Mouse (Mus musculus): Measurements from ENCODE around the gene Zbed3. TPM values are rescaled to one million over a fixed set of nuclear protein-coding genes. Genes with fewer than 3 reads are reported as not detected.

Gene Zbed3
- total RNA-seq (2021) = 10 to 100 TPM; 17.8 to 19.7 TPM
- long read RNA-seq, experiment 1, transcript Zbed3-201 (2 exons, 1,894 nt) = major isoform, 24 of 25 reads
- long read RNA-seq, experiment 1, partial matches to known transcripts = 0 of 25 reads
- long read RNA-seq, experiment 1, other reads (novel, unspliced or antisense) = 1 of 25 reads
- long read RNA-seq, experiment 2, transcript Zbed3-201 (2 exons, 1,894 nt) = major isoform, 22 of 23 reads
- long read RNA-seq, experiment 2, partial matches to known transcripts = 1 of 23 reads
- long read RNA-seq, experiment 2, other reads (novel, unspliced or antisense) = 0 of 23 reads

DNA sequence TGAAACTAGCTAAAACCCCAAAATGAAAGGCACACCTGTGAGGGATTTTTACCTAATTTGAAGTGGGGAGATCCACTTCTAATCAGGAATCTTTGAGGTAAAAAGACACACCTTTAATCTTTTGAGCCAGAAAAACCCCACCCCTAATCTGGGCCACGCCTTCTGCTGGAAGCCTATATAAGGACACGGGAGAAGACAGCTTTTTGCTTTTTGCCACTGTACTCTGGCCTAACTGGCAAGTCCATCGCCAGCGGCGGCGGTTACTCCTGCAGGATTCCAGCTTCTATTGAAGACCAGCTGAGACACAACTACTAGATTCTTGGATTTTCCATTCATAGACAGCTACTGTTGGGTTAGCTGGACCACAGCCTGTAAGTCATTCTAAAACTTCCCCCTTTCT lies at the start of gene Zbed3:
Gene Zbed3, plus strand, starts transcription at position 213 of the 400 bp plus-strand sequence.
- intact Hi-C loops (cut with DNase I) = no loop called here
- DNase-seq = no peak

DNA sequence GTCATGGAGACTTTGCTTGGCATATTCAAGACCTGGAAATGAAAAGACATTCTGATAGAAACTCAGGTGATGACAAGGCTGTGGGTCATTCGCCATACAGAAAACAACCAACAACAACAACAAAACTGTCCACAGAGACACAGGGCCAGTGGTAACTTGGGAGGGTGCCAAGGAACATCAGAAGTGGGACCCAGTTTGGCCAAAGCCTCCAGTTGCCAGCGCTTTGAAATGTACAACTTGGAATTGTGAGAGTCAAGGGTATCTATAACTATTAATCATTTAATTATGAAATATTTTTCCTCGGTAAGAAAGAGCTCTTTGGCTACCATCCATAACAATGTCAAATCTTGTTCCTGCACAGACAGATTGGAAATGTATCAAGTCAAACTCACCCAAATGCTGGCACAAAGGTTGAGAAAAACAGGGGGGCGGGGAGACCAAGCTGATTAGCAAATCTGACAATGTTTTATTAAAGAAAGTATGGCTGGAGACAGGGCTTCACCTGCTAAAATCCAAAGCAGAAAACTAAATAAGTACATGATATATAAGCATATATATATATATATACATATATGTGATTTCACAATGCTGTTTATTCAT lies 44.9 kb upstream of the Zbed3 start:
- no peak for DNase-seq
- intact Hi-C loops (cut with DNase I) = no loop called here

DNA sequence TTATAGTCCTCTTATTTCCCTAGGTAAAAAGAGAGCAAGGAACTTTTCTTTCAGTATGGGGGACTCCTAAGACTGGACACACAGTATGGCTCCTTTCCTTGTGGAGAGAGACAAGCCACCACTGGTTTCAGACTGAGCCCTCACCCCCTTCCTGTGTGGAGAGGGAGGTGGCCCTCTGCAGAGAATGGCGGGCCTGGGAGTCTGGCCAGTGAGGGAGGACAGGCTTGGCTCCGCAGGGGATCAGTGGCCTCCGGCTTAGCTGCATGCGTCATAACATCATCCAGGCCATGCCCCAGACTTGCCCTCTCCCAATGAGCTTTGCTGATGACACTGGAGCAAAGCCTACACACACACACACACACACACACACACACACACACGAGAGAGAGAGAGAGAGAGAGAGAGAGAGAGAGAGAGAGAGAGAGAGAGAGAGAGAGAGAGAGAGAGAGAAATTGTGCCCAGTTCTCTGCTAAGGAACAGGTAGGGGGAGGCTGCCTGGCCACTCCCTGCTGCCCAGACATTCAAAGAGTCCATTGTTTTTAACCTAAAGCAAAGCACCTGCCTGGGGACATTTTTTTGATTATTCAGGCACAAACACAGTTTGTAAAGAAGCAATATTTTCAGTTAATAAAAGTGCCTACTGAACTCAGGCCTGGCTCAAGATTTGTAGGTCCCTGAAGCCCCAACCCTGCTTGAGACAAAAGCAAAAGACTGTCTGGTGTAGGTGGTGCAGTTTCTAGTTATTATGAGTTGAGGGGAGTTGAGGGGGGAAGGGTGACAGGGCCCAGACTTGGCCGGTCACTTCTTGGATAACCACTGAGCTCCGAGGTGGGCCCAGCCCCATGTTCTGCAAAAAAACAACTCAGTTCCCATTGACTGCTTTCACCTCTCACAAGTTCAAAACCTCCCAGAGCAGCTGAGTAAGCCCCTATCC lies 41.4 kb upstream of the Zbed3 start:
- intact Hi-C loops (cut with DNase I) = no loop called here
- peak; percentile 6 to 20 for DNase-seq

DNA sequence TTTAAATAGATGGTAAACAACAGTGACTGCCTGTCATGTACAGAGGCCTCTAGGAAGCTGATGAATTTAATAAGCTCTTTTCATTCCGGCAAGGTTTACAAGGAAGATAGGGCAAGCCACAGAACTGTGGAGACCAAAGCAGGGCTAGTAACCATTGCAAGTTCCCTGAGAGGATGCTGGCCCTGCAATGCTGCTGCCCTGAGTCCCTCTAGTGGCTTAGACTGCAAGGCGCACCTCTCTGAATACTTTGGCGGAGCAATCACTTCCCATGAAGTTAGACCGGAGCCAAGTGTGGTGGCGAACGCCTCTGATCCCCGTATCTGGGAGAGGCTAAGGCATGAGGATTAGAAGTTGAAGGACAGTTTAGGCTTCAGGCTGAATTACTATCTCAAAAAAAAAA lies 36.4 kb upstream of the Zbed3 start:
- DNase-seq = peak; percentile 64 to 78
- intact Hi-C loops (cut with DNase I) = loop anchor here (5.0 kb wide), 3 partner anchors 220 to 310 kb away; partner anchors contain the start of gene Wdr41

DNA sequence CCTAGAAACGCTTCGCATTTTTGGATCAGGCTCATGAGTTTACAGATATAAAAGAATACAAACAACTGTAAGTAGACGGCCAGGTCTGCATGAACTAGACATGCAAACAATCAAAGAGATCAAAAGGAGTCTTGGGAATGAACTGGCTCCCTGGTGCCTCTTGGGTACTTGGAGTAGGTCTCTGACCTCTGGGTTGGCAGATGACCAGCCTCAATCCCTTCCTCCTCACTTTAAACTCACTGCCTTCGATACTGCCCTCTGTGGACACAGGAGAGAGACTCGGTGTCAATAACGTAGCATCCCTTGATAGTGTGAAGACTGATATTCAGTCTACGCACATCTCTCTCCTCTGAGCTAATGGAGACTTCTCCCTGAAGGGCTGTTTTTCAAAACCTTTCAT lies 35.4 kb upstream of the Zbed3 start:
- no peak for DNase-seq
- intact Hi-C loops (cut with DNase I) = loop anchor here (5.0 kb wide), 3 partner anchors 221 to 311 kb away; partner anchors contain the start of gene Wdr41

DNA sequence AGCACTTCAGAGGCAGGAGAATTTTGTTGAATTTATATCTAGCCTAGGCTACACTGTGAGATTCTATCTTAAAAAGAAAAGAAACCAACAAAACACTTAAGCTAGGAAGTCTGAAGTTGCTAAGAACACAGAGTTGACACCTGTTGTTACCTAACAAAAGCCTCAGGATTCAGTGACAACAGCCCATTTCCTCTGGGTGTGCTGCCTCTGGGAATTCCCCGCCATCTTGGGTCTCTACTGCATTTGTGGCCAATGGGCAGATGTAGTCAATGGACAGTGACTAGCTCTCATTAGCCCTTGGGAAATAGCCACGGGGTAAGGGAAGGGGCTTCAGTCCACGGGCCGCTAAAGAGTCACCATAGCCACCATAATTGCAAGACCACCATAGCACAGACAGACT lies 31.4 kb upstream of the Zbed3 start:
- intact Hi-C loops (cut with DNase I) = no loop called here
- no peak for DNase-seq

DNA sequence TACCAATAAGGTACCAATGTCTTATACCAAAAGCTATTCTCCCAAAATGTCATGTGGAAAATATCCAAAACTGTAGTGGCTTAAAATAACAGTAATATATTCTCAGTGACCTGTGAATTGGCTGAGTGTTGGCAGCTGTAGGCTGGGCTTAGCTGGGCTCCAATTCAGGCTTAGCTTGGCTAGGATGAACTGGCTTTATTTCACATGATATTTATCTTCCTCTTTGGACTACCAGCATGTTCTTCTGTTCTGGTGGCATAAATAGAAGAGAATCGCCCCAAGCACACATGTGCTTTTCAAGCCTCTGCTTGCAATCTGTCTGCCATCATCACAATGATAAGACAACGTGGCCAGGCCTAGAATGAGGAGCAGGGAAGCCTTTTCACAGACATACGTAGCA lies 23.5 kb upstream of the Zbed3 start:
- DNase-seq = no peak
- intact Hi-C loops (cut with DNase I) = no loop called here

DNA sequence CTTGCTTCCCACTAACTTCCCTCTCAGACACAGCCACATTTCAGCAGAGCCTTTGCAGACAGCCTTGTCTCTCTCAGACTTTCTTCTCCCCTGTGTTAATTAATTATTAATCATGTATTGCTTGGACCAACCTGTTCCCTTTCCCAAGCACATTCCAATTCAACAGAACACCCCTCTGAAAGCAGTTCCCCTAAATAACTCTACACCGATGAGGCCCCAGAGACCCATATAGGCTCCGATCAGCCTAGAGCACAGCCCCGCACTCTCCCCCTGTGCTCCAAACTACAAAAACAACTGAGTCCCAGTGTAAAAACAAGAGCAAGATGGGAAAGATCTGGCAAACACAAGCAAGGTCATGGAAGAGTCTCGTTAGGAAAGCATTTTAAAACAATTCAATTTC lies 16.8 kb upstream of the Zbed3 start:
- intact Hi-C loops (cut with DNase I) = no loop called here
- DNase-seq = no peak

DNA sequence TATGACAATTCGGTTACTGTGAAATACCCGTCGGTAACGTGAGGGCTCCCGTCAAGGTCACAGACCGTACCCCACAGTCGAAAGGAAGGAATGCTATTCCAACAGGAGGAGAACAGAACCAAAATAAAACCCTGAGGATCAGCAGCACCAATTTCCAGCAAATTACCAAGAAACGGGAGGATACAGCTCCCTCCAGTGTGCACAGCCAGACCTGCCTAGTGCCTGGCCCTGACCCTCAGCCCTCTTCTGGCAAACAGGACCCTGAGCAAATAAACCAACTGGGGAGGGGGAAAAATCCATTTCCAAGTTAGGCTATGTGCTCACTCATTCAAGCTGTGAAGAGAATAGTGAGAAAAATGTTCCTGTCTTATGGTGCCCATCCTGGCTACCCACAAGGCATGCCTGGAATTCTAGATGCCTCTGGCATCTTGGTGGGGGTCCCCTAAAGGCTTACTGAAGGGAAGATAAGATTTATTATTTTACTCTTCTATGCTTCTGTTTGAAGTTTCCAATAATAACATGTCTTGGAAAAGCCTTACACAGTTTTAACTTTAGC lies 16.2 kb upstream of the Zbed3 start:
- intact Hi-C loops (cut with DNase I) = no loop called here
- no peak for DNase-seq

DNA sequence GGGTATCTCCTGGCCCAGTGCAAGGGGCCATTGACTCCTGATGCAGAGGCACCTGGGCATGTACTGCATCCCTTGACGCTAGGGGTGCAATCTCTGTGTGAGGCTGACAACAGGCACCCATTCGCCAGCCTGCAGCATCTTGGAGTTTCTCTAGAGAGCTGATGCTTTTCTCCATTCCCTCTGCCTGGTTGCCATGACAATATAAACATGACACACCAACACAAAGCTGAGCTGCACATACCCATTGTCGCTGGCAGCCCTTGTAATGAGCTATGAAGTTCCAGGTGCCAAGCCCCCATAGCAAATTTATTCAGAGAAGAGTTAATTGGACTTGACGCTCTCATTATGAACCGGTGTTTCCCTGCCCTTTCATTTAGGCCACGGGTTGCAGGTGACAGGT lies 11.4 kb upstream of the Zbed3 start:
- intact Hi-C loops (cut with DNase I) = no loop called here

DNA sequence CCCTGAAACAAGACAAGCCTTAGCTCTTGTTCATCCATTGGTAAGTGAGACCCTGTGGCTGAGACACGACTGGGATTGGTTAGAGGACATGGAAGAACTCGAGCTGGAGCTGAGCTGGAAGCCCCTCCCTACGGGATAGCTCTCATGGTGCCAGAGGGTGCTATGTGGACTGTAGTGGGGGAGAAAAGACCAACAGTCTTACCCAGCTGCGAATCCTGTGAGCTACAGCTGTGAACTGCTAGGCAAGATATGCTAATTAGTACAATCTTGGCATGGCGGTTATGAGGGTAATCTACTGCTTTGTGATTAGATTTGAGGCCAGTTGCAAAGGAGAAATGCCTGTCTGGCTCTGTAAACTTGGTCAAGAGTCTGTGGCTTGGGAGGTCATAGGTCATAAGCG lies 4.3 kb upstream of the Zbed3 start:
- intact Hi-C loops (cut with DNase I) = no loop called here
- no peak for DNase-seq

More for the DNA sequence above, 11.4 kb upstream of the Zbed3 start:
- DNase-seq = no peak

DNA sequence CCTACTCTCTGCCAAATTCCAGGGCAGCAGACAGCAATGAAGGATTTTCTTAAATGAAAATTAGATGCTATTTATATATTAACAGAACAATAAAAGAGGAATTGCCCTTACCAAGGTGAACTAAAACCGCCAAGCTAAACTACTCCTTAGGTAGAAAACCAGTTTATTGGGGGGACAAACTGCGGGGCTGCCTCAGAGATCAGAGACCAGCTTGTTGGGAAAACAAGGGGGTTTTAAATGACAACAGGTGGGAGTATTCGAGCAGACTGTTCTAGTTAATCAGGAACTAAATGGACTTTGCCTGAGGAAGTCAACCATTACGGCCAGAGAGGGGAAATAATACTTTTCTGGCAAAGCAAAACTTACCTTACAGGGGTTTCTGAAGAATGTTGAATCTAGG lies 3.0 kb upstream of the Zbed3 start:
- DNase-seq = no peak
- intact Hi-C loops (cut with DNase I) = no loop called here

DNA sequence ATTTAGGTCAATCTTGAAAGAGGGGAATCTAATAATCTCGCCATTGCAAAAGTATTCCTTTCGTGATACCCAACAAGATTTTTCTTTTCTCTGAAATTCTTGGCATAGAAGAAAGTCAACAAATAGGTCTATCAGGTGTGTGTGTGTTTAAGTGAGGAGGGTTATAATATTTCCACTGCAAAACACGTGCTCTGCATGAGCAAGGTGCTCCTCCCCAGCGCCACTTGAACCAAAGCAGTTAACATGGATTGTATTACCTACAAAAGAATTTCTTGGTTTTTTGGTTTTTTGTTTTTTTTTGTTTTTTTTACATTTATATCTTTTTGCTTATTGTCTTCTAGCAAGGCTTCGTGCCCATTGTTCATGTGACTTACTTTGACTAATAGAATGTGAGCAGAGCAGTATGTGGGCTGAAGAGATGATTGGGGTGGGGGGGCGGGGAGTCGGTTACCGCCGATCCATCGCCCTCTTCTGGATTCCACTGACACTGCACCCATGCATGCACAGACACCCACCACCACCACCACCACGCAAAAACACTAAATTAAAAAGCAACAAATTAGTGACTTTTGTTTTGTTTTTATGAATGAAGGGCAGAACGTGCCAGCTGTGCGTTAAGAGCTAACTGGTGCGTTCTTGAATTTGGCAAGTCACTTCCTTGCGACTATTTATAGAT lies 676 bp downstream of the Zbed3 start:
- peak; percentile 53 to 75 for DNase-seq
- intact Hi-C loops (cut with DNase I) = loop anchor here (2.0 kb wide), 1 partner anchor 23 kb away; no protein-coding TSS in a partner anchor

DNA sequence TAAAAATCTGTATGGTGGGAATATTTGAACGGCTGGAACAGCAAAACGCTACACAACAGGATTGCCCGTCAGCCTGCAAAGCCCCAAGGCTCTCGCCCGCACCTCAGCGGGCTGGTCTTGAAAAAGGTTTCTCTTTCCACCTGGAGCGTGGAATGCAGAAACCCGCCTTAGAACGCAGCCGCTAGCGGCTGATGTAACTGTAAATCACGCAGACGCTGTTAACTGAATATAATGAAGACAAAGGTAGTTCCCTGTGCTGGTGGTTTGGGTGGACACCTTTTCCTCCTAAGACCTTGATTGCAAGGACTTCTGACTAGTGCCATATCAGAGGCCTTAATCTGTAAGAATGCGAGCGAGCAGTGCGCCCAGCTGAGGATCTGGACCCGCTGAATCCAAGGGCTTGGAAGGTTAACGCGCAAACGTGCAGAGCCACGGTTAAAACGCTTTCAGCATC lies 1.2 kb downstream of the Zbed3 start:
- peak in 1 of 2 experiments; percentile 11 for DNase-seq
- intact Hi-C loops (cut with DNase I) = loop anchor here (2.0 kb wide), 1 partner anchor 22 kb away; no protein-coding TSS in a partner anchor

DNA sequence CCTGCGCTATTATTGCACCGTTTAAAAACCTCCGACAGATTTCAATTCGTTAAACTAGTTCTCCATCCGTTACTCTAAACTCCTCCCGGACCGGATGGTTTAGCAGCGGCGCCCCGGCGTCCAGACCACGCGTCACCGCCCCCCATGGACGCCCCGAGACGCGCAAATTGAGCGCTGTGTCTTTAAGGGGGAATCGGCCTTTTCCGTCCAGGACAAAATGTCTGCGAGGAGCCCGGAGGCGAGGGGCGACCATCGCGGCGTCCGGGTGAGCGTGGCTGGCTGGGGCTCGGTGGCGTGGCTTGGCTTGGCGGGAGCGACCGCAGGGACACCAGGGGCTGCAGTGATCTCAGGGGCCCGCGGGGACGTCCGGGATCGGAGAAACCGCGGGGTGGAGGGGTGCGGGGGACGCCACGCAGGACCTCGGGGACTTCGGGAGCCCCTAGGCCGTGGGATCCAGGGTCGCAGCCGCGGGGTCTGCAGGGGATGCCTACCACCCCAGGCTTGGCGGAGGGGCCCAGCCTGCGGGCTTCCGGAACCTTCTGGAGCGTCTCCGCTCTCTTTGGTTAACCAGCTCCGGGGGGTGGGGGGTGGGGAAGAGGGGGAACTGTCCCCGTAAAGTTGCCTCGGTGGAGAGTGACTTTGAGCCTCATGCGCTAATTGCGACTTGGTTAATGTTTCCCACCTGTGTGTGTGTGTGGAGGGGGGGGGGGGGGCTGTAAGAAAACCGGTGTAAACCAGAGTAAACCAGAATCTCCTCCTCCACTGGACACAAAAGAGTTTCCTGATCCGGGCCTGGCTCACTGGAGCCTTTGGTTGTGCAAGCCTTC lies 1.9 kb downstream of the Zbed3 start:
- intact Hi-C loops (cut with DNase I) = loop anchor here (2.0 kb wide), 1 partner anchor 22 kb away; no protein-coding TSS in a partner anchor
- peak; percentile 74 to 80 for DNase-seq

DNA sequence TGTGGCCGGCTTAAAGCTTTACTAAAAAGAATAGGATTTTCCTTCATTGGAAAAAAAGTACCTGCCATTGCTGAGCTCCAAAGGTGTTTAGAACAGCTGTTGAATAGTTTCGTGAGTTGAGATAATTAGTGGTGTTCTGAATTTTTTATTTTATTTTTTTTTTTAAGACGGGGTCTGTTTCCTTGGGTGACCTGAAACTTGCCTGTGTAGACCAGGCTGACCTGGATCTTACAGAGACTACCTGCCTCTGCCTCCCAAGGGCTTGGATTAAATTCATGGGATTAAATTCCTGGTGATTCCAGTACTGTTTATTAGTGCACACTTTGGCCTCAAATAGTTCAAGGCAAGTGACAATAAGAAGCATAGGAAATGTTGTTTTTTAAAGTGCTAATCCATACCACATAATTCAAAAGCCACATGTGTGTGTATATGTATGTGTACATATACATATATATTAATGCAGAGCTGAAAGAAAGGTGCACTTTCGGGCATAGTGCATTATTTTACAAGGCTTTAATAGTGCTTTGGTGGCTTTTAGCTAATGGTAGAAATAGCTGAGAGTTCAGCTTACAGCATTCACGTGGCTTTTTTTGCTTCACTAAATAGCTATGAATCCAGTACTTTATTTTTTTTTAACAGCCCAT lies 2.6 kb downstream of the Zbed3 start:
- intact Hi-C loops (cut with DNase I) = loop anchor here (2.0 kb wide), 1 partner anchor 21 kb away; no protein-coding TSS in a partner anchor
- no peak for DNase-seq

DNA sequence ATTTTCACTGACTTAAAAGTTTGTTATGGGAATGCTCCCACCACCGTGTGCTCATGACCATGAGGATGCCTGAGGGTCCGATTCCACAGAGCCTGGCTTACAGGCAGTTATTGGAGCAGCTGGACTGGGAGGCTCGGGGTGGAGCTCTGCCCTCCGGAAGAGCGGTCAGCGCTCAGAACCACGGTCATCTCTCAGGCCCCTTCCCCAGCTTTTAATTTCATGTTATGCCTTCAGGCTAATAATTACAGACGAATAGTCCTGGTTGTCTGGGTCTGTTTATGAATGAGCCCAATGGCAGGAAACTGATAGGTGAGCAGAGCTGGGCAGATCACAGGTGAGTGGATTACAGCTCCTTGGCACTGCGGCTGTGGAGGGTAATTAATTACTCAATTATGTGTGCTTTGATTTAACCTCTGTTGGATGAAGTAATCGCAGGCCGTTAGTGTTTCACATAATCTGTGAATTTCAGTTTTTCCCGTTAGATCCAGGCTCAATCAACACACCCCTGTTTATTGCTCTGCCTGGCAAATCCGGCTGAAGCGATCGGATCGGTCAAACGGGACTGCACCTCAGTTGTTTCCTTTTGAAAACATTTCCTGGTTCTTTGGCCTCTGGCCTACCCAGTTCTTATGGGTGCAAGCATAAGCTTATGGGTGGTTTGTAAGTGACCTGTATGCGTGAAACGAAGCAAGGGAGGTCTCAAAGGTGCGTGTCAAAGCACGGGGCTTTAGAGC lies 3.4 kb downstream of the Zbed3 start:
- no peak for DNase-seq
- intact Hi-C loops (cut with DNase I) = no loop called here

DNA sequence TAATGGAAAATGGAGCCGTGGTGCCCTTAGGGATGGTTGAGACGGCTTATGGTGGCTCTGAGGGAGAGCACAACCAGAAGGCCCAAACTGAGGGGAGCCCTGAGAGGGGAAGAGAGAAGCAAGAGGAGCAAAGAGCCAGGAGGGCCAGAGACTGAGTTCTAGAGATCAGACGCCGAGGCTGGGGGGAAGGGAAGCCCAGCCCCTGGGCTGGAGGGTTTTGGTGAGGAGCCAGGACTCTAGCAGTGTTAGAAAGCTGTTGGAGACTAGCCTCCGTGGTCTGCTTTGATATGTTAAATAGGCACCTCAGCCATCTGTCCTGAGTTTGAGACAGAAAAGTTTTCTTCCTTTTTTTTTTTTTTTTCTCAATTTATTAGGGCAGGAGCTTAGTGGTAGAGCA lies 3.9 kb downstream of the Zbed3 start:
- intact Hi-C loops (cut with DNase I) = no loop called here
- DNase-seq = peak; percentile 16 to 30

All from heart, postnatal 14 days (tissue).